Mouse (Mus musculus): ENCODE results near the gene Nkg7. TPM values are rescaled to one million over a fixed set of nuclear protein-coding genes. Genes with fewer than 3 reads are reported as not detected.

The Nkg7 gene
- polyA plus RNA-seq (2012), result not detected in 2 replicates

DNA sequence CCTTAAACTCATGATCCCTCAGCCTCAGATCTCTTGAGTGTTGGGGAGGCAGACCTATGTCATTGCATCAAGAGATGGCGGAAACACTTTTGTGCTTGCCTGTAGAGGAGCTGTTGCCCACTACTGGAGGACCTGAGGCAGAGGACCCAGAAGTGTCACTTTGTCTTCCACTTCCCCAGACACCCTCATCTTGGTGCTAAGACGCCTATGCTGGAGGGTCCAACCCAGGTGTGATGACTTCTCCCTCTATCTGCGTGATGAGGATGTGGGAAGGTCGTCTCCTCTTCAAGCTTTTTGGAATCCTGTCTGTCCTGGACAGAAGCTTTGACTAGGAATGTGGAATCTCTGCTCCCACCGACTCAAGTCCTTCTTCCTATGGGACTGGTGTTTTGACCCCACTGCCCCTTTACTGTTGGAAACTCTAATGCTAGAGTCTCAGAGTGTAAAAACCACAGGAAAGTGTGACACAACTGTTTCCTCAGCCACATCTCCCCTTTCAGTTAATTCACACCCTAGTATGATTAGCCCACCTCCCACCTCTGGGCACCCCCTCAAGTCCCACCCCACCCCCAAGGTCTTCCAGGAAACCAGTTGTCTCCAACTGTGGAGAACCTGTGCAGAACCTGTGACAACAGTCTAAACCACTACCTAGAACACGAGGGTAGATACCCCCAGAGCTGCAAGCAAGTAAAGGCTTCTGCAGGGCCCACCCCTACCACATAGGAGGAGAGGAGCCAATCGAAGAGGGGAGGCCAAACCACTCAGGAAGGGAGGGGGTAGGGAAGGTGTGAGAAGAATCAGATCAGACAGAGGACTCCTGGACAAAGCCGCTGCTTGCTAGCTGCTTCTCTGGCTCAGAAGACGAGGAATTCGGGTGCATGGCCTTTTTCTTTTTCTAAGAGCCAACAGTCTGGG lies at the start of gene Nkg7:
TSS of gene Nkg7 (plus strand) at position 733 of the 915 bp plus-strand sequence.
- TF ChIP-seq GATA1 (IDR thresholded peaks at IDR 0.05; ENCODE audit: low read length), result no peak

GRCm38 (mm10) chr7:43392349-43393121 lies 44.3 kb upstream of the Nkg7 start:
- TF ChIP-seq GATA1 (IDR thresholded peaks at IDR 0.05; ENCODE audit: low read length), result no peak

GRCm38 (mm10) chr7:43399501-43399900 lies 37.4 kb upstream of the Nkg7 start:
- no peak for TF ChIP-seq GATA1 (IDR thresholded peaks at IDR 0.05; ENCODE audit: low read length)

DNA sequence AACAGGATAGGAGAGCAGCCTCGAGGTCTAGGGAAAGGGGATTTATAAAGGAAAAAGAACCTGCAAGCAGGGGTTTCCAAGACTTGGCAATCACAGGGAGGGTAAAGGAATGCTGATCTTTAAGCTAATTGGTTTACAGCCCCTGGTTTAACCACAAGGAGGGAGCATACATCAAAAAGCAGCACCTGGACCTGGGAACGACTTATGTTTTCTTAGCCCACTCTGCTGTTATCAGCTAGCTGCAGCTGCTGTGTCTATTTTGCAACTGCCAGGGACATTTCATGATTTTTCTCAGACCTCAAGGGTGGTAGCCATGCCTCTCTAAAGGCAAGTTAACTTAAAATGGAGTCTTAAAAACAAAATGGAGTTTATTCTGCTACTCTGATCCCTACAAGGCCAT lies 34.2 kb upstream of the Nkg7 start:
- no peak for TF ChIP-seq GATA1 (IDR thresholded peaks at IDR 0.05; ENCODE audit: low read length)

DNA sequence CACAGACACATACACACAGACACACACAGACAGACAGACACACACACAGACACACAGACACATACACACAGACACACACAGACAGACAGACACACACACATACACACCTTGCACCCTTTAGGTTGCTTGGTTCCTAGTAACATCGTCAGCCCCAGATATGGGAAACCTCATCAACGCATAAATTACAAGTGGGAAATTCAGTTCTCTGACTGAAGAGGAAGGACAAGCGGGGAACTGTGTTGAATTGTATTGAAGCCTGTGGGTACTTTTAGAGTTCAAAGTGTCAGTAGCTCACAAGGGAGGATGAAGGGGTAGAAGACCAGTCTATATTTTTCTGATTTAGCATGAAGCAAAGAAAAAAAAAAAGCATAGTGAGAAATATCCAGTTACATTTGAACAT lies 29.3 kb upstream of the Nkg7 start:
- no peak for TF ChIP-seq GATA1 (IDR thresholded peaks at IDR 0.05; ENCODE audit: low read length)

DNA sequence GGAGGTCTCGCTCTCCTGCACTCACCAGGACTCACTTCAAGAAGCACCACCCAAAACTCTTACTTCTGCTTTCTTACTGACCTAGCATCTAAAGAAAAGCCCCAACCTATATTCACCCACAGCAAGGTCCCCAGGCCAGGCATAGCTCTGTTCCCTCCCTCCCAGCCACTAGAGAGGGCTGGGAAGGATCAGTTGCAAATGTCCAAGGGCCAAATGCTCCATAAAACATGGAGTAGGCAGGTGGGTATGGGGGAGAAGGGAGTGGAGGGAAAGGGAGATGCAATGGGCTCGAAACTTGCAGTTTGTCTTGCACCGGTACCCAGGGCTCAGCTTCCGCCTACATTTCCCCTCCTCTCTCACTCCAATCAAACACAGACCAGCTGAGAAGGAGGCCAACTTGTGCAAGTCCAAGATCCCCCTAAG lies 28.7 kb upstream of the Nkg7 start, which contains the start of gene Siglecg:
TSS of gene Siglecg (plus strand) at position 74 of the 423 bp plus-strand sequence.
- no peak for TF ChIP-seq GATA1 (IDR thresholded peaks at IDR 0.05; ENCODE audit: low read length)

GRCm38 (mm10) chr7:43409084-43409483 lies 27.8 kb upstream of the Nkg7 start:
- no peak for TF ChIP-seq GATA1 (IDR thresholded peaks at IDR 0.05; ENCODE audit: low read length)

GRCm38 (mm10) chr7:43417298-43417697 lies 19.6 kb upstream of the Nkg7 start:
- no peak for TF ChIP-seq GATA1 (IDR thresholded peaks at IDR 0.05; ENCODE audit: low read length)

- no peak for TF ChIP-seq GATA1 (IDR thresholded peaks at IDR 0.05; ENCODE audit: low read length)
Measured at GRCm38 (mm10) chr7:43422995-43423617, 13.8 kb upstream of the Nkg7 start.

- TF ChIP-seq GATA1 (IDR thresholded peaks at IDR 0.05; ENCODE audit: low read length), result no peak
Measured at GRCm38 (mm10) chr7:43423991-43424625, 12.8 kb upstream of the Nkg7 start.

- TF ChIP-seq GATA1 (IDR thresholded peaks at IDR 0.05; ENCODE audit: low read length), result no peak
Measured at GRCm38 (mm10) chr7:43427406-43427805, 9.5 kb upstream of the Nkg7 start, which contains the start of gene Lim2. Lim2 (plus strand) TSS chr7:43427670.

- TF ChIP-seq GATA1 (IDR thresholded peaks at IDR 0.05; ENCODE audit: low read length), result no peak
Measured at GRCm38 (mm10) chr7:43429500-43429899, 7.4 kb upstream of the Nkg7 start.

GRCm38 (mm10) chr7:43432891-43433290 lies 4.0 kb upstream of the Nkg7 start:
- TF ChIP-seq GATA1 (IDR thresholded peaks at IDR 0.05; ENCODE audit: low read length), result no peak

DNA sequence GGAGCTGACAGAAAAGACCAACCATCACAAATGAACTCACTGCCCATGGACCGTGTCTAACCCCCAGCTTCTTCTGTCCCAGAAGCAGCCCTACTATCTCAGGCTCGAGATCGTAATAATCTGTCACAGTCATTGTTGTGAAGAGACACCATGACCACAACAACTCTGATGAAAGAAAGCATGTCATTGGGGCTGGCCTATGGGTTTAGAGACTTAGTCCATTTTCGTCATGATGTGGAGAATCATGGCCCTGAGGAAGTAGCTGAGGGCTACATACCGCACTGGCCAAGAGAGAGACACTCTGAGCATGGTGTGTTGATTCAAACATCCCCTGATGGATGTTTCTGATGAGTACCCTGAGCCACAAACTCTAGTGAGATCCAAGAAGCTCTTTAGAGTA lies 2.2 kb upstream of the Nkg7 start:
- TF ChIP-seq GATA1 (IDR thresholded peaks at IDR 0.05; ENCODE audit: low read length), result no peak

- no peak for TF ChIP-seq GATA1 (IDR thresholded peaks at IDR 0.05; ENCODE audit: low read length)
Measured at GRCm38 (mm10) chr7:43438611-43439010, 1.7 kb downstream of the Nkg7 start.
